Mouse (Mus musculus): ENCODE data around the gene Dhx36. TPM values are rescaled to one million over a fixed set of nuclear protein-coding genes. Genes with fewer than 3 reads are reported as not detected.

Dhx36 gene
- polyA plus RNA-seq, 1 experiment from 2014 or later, result 56.4 TPM

- Histone ChIP-seq H3K36me3 (peaks cover 17% of the 10 kb centered on the region), H3K27ac (peak overlapping the region; percentile 57; the same call in 1 of the 2 replicates), H3K27me3 (no peaks in the 10 kb centered on the region), H3K9me3 (replicated peaks) (no peaks in the 10 kb centered on the region), H3K4me1 (peaks cover 24% of the 10 kb centered on the region), H3K4me2 (replicated peaks) (no peak overlapping the region), H3K9ac (no peak overlapping the region), H3K4me3 (no peak overlapping the region)
- ATAC-seq (ENCODE audit: low FRiP score), result peak; percentile 71
- 0% methylated on average over 1 of the region's 1 CpGs for WGBS
Measured at GRCm38 (mm10) chr3:62455854-62456253, 51.0 kb downstream of the Dhx36 start.

GRCm38 (mm10) chr3:62454096-62454495, 52.7 kb downstream of the Dhx36 start:
- Histone ChIP-seq H3K9ac (no peak overlapping the region), H3K27me3 (no peaks in the 10 kb centered on the region), H3K4me3 (no peak overlapping the region), H3K36me3 (0 out of 2 replicates have a peak, but pooled peaks cover 1% of the 10 kb centered on the region), H3K9me3 (replicated peaks) (no peaks in the 10 kb centered on the region), H3K4me2 (replicated peaks) (no peak overlapping the region), H3K27ac (peak overlapping the region; percentile 71), H3K4me1 (peaks cover 24% of the 10 kb centered on the region)
- ATAC-seq (ENCODE audit: low FRiP score), result peak; percentile 51
- WGBS, result 24% methylated on average over 3 of the region's 3 CpGs

GRCm38 (mm10) chr3:62452961-62453360, 53.8 kb downstream of the Dhx36 start:
- Histone ChIP-seq H3K36me3 (no peaks in the 10 kb centered on the region), H3K9ac (no peak overlapping the region), H3K4me1 (peaks cover 24% of the 10 kb centered on the region), H3K4me2 (replicated peaks) (no peak overlapping the region), H3K4me3 (no peak overlapping the region), H3K27me3 (no peaks in the 10 kb centered on the region), H3K27ac (no peak overlapping the region), H3K9me3 (replicated peaks) (no peaks in the 10 kb centered on the region)
- 54% methylated on average over 4 of the region's 4 CpGs for WGBS
- ATAC-seq (ENCODE audit: low FRiP score), result no peak

- H3K9me3 ChIP-seq (replicated peaks), result no peaks in the 10 kb centered on the region
- H3K27me3 ChIP-seq, result no peaks in the 10 kb centered on the region
- no peak overlapping the region for H3K27ac ChIP-seq
- 91% methylated on average over 4 of the region's 4 CpGs for WGBS
- no peak for ATAC-seq (ENCODE audit: low FRiP score)
- no peak overlapping the region for H3K4me3 ChIP-seq
- H3K4me2 ChIP-seq (replicated peaks), result no peak overlapping the region
- H3K4me1 ChIP-seq, result peaks cover 11% of the 10 kb centered on the region
- no peak overlapping the region for H3K9ac ChIP-seq
- no peaks in the 10 kb centered on the region for H3K36me3 ChIP-seq
Measured at GRCm38 (mm10) chr3:62449871-62450496, 56.8 kb downstream of the Dhx36 start.

GRCm38 (mm10) chr3:62447151-62447550, 59.7 kb downstream of the Dhx36 start:
- H3K4me3 ChIP-seq, result no peak overlapping the region

GRCm38 (mm10) chr3:62446271-62446670, 60.5 kb downstream of the Dhx36 start:
- 92% methylated on average over 7 of the region's 7 CpGs for WGBS
- Histone ChIP-seq H3K4me2 (replicated peaks) (no peak overlapping the region), H3K27me3 (no peaks in the 10 kb centered on the region), H3K36me3 (no peaks in the 10 kb centered on the region), H3K9ac (no peak overlapping the region), H3K4me1 (no peaks in the 10 kb centered on the region), H3K9me3 (replicated peaks) (no peaks in the 10 kb centered on the region), H3K4me3 (no peak overlapping the region), H3K27ac (no peak overlapping the region)
- ATAC-seq (ENCODE audit: low FRiP score), result no peak

More at GRCm38 (mm10) chr3:62447151-62447550, 59.7 kb downstream of the Dhx36 start:
- Histone ChIP-seq H3K4me2 (replicated peaks) (no peak overlapping the region), H3K27me3 (no peaks in the 10 kb centered on the region), H3K36me3 (no peaks in the 10 kb centered on the region), H3K9me3 (replicated peaks) (no peaks in the 10 kb centered on the region), H3K9ac (no peak overlapping the region), H3K4me1 (no peaks in the 10 kb centered on the region), H3K27ac (no peak overlapping the region)
- ATAC-seq (ENCODE audit: low FRiP score), result no peak
- WGBS, result 75% methylated on average over 8 of the region's 8 CpGs

- no peak overlapping the region for H3K9ac ChIP-seq
- H3K27me3 ChIP-seq, result no peaks in the 10 kb centered on the region
- 86% methylated on average over 12 of the region's 12 CpGs for WGBS
- H3K4me2 ChIP-seq (replicated peaks), result no peak overlapping the region
- H3K27ac ChIP-seq, result no peak overlapping the region
- no peaks in the 10 kb centered on the region for H3K36me3 ChIP-seq
- ATAC-seq (ENCODE audit: low FRiP score), result no peak
- no peaks in the 10 kb centered on the region for H3K9me3 ChIP-seq (replicated peaks)
- no peaks in the 10 kb centered on the region for H3K4me1 ChIP-seq
- H3K4me3 ChIP-seq, result no peak overlapping the region
Measured at GRCm38 (mm10) chr3:62443582-62444194, 63.1 kb downstream of the Dhx36 start.

- H3K4me3 ChIP-seq, result no peak overlapping the region
- no peaks in the 10 kb centered on the region for H3K36me3 ChIP-seq
- no peaks in the 10 kb centered on the region for H3K4me1 ChIP-seq
- H3K4me2 ChIP-seq (replicated peaks), result no peak overlapping the region
- no peaks in the 10 kb centered on the region for H3K27me3 ChIP-seq
- no peaks in the 10 kb centered on the region for H3K9me3 ChIP-seq (replicated peaks)
- no peak for ATAC-seq (ENCODE audit: low FRiP score)
- H3K9ac ChIP-seq, result no peak overlapping the region
- WGBS, result 28% methylated on average over 5 of the region's 5 CpGs
- H3K27ac ChIP-seq, result no peak overlapping the region
Measured at GRCm38 (mm10) chr3:62440431-62440969, 66.3 kb downstream of the Dhx36 start.

- no peak overlapping the region for H3K9ac ChIP-seq
- ATAC-seq (ENCODE audit: low FRiP score), result no peak
Measured at GRCm38 (mm10) chr3:62435923-62436322, 70.9 kb downstream of the Dhx36 start.

GRCm38 (mm10) chr3:62433675-62434074, 73.1 kb downstream of the Dhx36 start:
- H3K27me3 ChIP-seq, result no peaks in the 10 kb centered on the region
- WGBS, result 75% methylated on average over 4 of the region's 4 CpGs
- H3K4me1 ChIP-seq, result no peaks in the 10 kb centered on the region
- H3K4me2 ChIP-seq (replicated peaks), result no peak overlapping the region
- no peak overlapping the region for H3K27ac ChIP-seq
- no peak for ATAC-seq (ENCODE audit: low FRiP score)
- H3K4me3 ChIP-seq, result no peak overlapping the region
- H3K9ac ChIP-seq, result no peak overlapping the region
- peaks cover 3% of the 10 kb centered on the region; the same call in 1 of the 2 replicates for H3K36me3 ChIP-seq
- H3K9me3 ChIP-seq (replicated peaks), result no peaks in the 10 kb centered on the region

More at GRCm38 (mm10) chr3:62435923-62436322, 70.9 kb downstream of the Dhx36 start:
- Histone ChIP-seq H3K9me3 (replicated peaks) (no peaks in the 10 kb centered on the region), H3K36me3 (no peaks in the 10 kb centered on the region), H3K4me2 (replicated peaks) (no peak overlapping the region), H3K27ac (no peak overlapping the region), H3K27me3 (no peaks in the 10 kb centered on the region), H3K4me1 (no peaks in the 10 kb centered on the region), H3K4me3 (no peak overlapping the region)

- Histone ChIP-seq H3K36me3 (no peaks in the 10 kb centered on the region), H3K27ac (no peak overlapping the region), H3K27me3 (no peaks in the 10 kb centered on the region), H3K9me3 (replicated peaks) (no peaks in the 10 kb centered on the region), H3K4me3 (no peak overlapping the region), H3K9ac (no peak overlapping the region), H3K4me2 (replicated peaks) (no peak overlapping the region), H3K4me1 (no peaks in the 10 kb centered on the region)
- 94% methylated on average over 6 of the region's 6 CpGs for WGBS
- no peak for ATAC-seq (ENCODE audit: low FRiP score)
Measured at GRCm38 (mm10) chr3:62418387-62419138, 88.2 kb downstream of the Dhx36 start.
